Mouse (Mus musculus): ENCODE measurements around the gene Lst1. TPM values are rescaled to one million over a fixed set of nuclear protein-coding genes. Genes with fewer than 3 reads are reported as not detected.
A peak's percentile ranks its signal among the peaks of the same experiment; 100 is the strongest.

Lst1 gene
- total and polyA plus RNA-seq, 3 experiments: 2.9 to 8.5 (median 8.4) TPM

DNA sequence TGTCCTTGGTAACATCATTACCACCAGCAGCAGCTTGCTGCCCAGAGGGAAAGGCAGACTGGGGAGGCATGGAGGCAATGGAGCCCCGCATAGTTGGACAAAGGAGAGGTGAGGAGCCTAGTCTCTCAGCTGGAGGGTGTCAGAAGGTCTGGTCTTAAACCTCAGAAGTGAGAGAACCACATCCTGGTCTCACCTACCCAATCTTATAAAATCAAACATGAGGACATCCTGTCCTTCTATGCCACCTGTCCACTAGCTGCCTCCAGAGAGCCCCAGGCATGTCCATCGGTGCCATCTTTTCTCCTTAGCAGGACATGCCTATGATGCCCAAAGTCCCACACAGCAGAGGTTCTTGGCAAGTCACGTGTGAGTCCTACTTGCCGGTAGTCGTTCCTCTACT is 8.1 kb downstream of the Lst1 start:
- Histone ChIP-seq H3K4me3 (replicated peaks in 1 of 3; ENCODE audit: low read depth in 2 of 3, low read length in 2 of 3, poor library complexity in 1 of 3) (no peak overlapping the region), H3K9ac (ENCODE audit: insufficient read depth, low read depth) (no peak overlapping the region), H3K9me3 (replicated peaks; ENCODE audit: low read length) (no peaks in the 10 kb centered on the region), H3K27ac (ENCODE audit: insufficient read depth, low read depth) (no peak overlapping the region), H3K27me3 (replicated peaks) (no peaks in the 10 kb centered on the region), H3K4me1 (ENCODE audit: control insufficient read depth in 1 of 2, insufficient read depth in 2 of 2) (peaks cover 11 to 43% of the 10 kb centered on the region in 2 experiments), H3K79me2 (replicated peaks; ENCODE audit: control insufficient read depth, extremely low read depth, insufficient read depth, poor library complexity, severe bottlenecking) (no peaks in the 10 kb centered on the region), H3K4me2 (ENCODE audit: insufficient read depth, low read depth, poor library complexity, severe bottlenecking) (no peak overlapping the region), H3K36me3 (replicated peaks in 1 of 2; ENCODE audit: control insufficient read depth in 1 of 2, insufficient read depth in 1 of 2, low read length in 1 of 2) (peaks cover 0 to 11% of the 10 kb centered on the region in 2 experiments)
- in situ Hi-C loops (cut with MboI; ENCODE audit: low pct_ligation_motif_present, low pct_unique_long_range_greater_than_20kb, low sequenced_read_pairs): no loop called here
- dilution Hi-C loops (cut with MboI; ENCODE audit: extremely low pct_ligation_motif_present, extremely low pct_unique_long_range_greater_than_20kb, low sequenced_read_pairs): no loop called here
- DNase-seq (ENCODE audit: extremely low read depth): no peak
- TF ChIP-seq JUND (conservative IDR thresholded peaks at IDR 0.05; ENCODE audit: low read depth, low read length) (no peak), TCF12 (IDR thresholded peaks at IDR 0.05; ENCODE audit: low read depth, low read length) (no peak), HCFC1 (IDR thresholded peaks at IDR 0.05; ENCODE audit: low read depth, low read length) (no peak), CHD1 (IDR thresholded peaks at IDR 0.05; ENCODE audit: low read depth, low read length) (no peak), USF1 (IDR thresholded peaks at IDR 0.05; ENCODE audit: low read depth, low read length) (no peak), JUN (IDR thresholded peaks at IDR 0.05; ENCODE audit: insufficient read depth, low read depth, low read length) (no peak), EP300 (IDR thresholded peaks at IDR 0.05; ENCODE audit: low read length) (no peak), MAX (IDR thresholded peaks at IDR 0.05; ENCODE audit: low read length) (no peak)

DNA sequence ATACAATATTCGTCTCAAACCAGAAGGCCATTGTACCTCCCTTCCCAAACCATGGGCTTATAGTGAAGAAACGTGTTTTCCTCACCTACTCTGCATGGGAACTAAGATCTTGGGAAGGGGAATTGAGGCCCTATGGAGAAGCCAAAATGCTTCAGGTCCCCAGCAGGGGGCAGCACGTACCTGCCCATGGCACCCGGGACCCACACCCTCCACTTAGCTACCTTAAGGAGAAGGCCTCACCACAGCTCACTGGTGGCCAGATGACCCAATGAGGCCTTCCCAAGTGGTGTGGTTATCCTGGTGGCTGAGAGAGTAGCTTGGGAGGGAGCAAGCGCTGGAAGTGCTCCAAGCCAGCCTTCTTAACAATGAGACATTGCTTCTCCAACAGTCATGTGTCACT is 9.7 kb downstream of the Lst1 start:
- H3K4me2 ChIP-seq (ENCODE audit: insufficient read depth, low read depth, poor library complexity, severe bottlenecking): no peak overlapping the region
- H3K4me3 ChIP-seq (replicated peaks in 1 of 3; ENCODE audit: low read depth in 2 of 3, low read length in 2 of 3, poor library complexity in 1 of 3): no peak overlapping the region
- no peak overlapping the region for H3K9ac ChIP-seq (ENCODE audit: insufficient read depth, low read depth)
- H3K27me3 ChIP-seq (replicated peaks): no peaks in the 10 kb centered on the region
- no peaks in the 10 kb centered on the region for H3K9me3 ChIP-seq (replicated peaks; ENCODE audit: low read length)
- TF ChIP-seq SIN3A (IDR thresholded peaks at IDR 0.05; ENCODE audit: low read length): peak; percentile 55; the same call in 1 of the 2 replicates
- peak; percentile 46; the same call in 1 of the 2 replicates for TF ChIP-seq MXI1 (IDR thresholded peaks at IDR 0.05; ENCODE audit: low read depth, low read length)
- peak; percentile 68; the same call in 1 of the 2 replicates for TF ChIP-seq MAZ (IDR thresholded peaks at IDR 0.05; ENCODE audit: low read depth, low read length)
- no peak for TF ChIP-seq ZMIZ1 (IDR thresholded peaks at IDR 0.05; ENCODE audit: low read depth, low read length)
- TF ChIP-seq ZNF384 (IDR thresholded peaks at IDR 0.05; ENCODE audit: low read depth, low read length): 0 out of 2 replicates have a peak, but pooled peaks have one; percentile 19
- no peak for TF ChIP-seq ZKSCAN1 (IDR thresholded peaks at IDR 0.05; ENCODE audit: borderline replicate concordance, low read depth, low read length)
- no peak for TF ChIP-seq TBP (conservative IDR thresholded peaks at IDR 0.05; ENCODE audit: low read depth, low read length)
- TF ChIP-seq IRF4 (IDR thresholded peaks at IDR 0.05; ENCODE audit: low read depth, low read length): peak; percentile 17; the same call in 1 of the 2 replicates
- peak; percentile 98 for TF ChIP-seq RAD21 (IDR thresholded peaks at IDR 0.05; ENCODE audit: low read depth, low read length)
- TF ChIP-seq NELFE (IDR thresholded peaks at IDR 0.05; ENCODE audit: low read depth, low read length): no peak
- TF ChIP-seq KAT2A (IDR thresholded peaks at IDR 0.05; ENCODE audit: insufficient replicate concordance, low read length): no peak
- TF ChIP-seq NRF1 (IDR thresholded peaks at IDR 0.05; ENCODE audit: low read depth, low read length): no peak
- TF ChIP-seq TCF12 (IDR thresholded peaks at IDR 0.05; ENCODE audit: low read depth, low read length): peak; percentile 53; the same call in 1 of the 2 replicates
- TF ChIP-seq USF1 (IDR thresholded peaks at IDR 0.05; ENCODE audit: low read depth, low read length): no peak
- TF ChIP-seq CTCF (conservative IDR thresholded peaks at IDR 0.05 in 1 of 2, IDR thresholded peaks at IDR 0.05 in 1 of 2; ENCODE audit: low read depth in 2 of 2, low read length in 2 of 2): peak; percentile 83 to 98
- peak; percentile 34; the same call in 1 of the 2 replicates for TF ChIP-seq MYC (IDR thresholded peaks at IDR 0.05; ENCODE audit: low read depth, low read length)
- TF ChIP-seq ZC3H11A (IDR thresholded peaks at IDR 0.05; ENCODE audit: low read depth, low read length): peak; percentile 99
- peak; percentile 68; the same call in 1 of the 2 replicates for TF ChIP-seq MEF2A (IDR thresholded peaks at IDR 0.05; ENCODE audit: borderline replicate concordance, low read depth, low read length)
- TF ChIP-seq MAFK (IDR thresholded peaks at IDR 0.05; ENCODE audit: insufficient replicate concordance, low read length): no peak
- TF ChIP-seq POLR2A (IDR thresholded peaks at IDR 0.05; ENCODE audit: low read depth, low read length): no peak
- TF ChIP-seq SMC3 (IDR thresholded peaks at IDR 0.05; ENCODE audit: low read depth, low read length): peak; percentile 100
- no peak for TF ChIP-seq EP300 (IDR thresholded peaks at IDR 0.05; ENCODE audit: low read length)
- no peak for TF ChIP-seq CHD2 (IDR thresholded peaks at IDR 0.05; ENCODE audit: low read length)
- no peak overlapping the region for H3K27ac ChIP-seq (ENCODE audit: insufficient read depth, low read depth)
- in situ Hi-C loops (cut with MboI; ENCODE audit: low pct_ligation_motif_present, low pct_unique_long_range_greater_than_20kb, low sequenced_read_pairs): no loop called here
- dilution Hi-C loops (cut with MboI; ENCODE audit: extremely low pct_ligation_motif_present, extremely low pct_unique_long_range_greater_than_20kb, low sequenced_read_pairs): no loop called here
- DNase-seq (ENCODE audit: extremely low read depth): peak; percentile 68
- H3K79me2 ChIP-seq (replicated peaks; ENCODE audit: control insufficient read depth, extremely low read depth, insufficient read depth, poor library complexity, severe bottlenecking): no peaks in the 10 kb centered on the region
- peaks cover 12 to 39% of the 10 kb centered on the region in 2 experiments for H3K4me1 ChIP-seq (ENCODE audit: control insufficient read depth in 1 of 2, insufficient read depth in 2 of 2)
- H3K36me3 ChIP-seq (replicated peaks in 1 of 2; ENCODE audit: control insufficient read depth in 1 of 2, insufficient read depth in 1 of 2, low read length in 1 of 2): no peaks in the 10 kb centered on the region

Data from CH12.LX (cell line).